Mouse (Mus musculus) hindbrain, embryonic 14.5 days (tissue): ENCODE measurements around the gene Lcn5. TPM values are rescaled to one million over a fixed set of nuclear protein-coding genes. Genes with fewer than 3 reads are reported as not detected.

Source experiments
- ATAC-seq: fragments of 200-750 bp; cut with Nextera tagmentation; 2 replicates; pipeline ENCODE4 v1.8.0; 2017; ENCODE audit warnings: moderate number of reproducible peaks, mild to moderate bottlenecking, moderate TSS enrichment, moderate library complexity; ENCODE audit not compliant: low FRiP score
- DNase-seq: peaks from one replicate; pipeline ENCODE4 v3.0.0-alpha.2; 2015; ENCODE audit warnings: low spot score
- H3K27ac ChIP-seq: fragments of 300-500 bp; sonication (generic); 2 replicates; pipeline ENCODE4 v1.5.1; 2014; ENCODE audit warnings: mild to moderate bottlenecking, moderate library complexity
- H3K27me3 ChIP-seq: fragments of 300-500 bp; sonication (generic); 2 replicates; pipeline ENCODE4 v1.6.1; 2014; ENCODE audit warnings: mild to moderate bottlenecking, low read length, mixed read lengths; ENCODE audit not compliant: control insufficient read depth, insufficient read depth
- H3K36me3 ChIP-seq: fragments of 300-500 bp; sonication (generic); replicated peaks from 2 replicates; pipeline ENCODE4 v1.6.1; 2014; ENCODE audit not compliant: control insufficient read depth, insufficient read depth
- H3K4me1 ChIP-seq: fragments of 300-500 bp; sonication (generic); replicated peaks from 2 replicates; pipeline ENCODE4 v1.6.1; 2014; ENCODE audit warnings: antibody characterized with exemption, low read length, mixed read lengths; ENCODE audit not compliant: control insufficient read depth, insufficient read depth
- H3K4me2 ChIP-seq: fragments of 300-500 bp; sonication (generic); replicated peaks from 2 replicates; pipeline ENCODE4 v1.6.1; 2014; ENCODE audit warnings: mild to moderate bottlenecking, moderate library complexity
- H3K4me3 ChIP-seq: fragments of 300-500 bp; sonication (generic); replicated peaks from 2 replicates; pipeline ENCODE4 v1.5.1; 2014; ENCODE audit warnings: mild to moderate bottlenecking, low read length
- H3K9ac ChIP-seq: fragments of 300-500 bp; sonication (generic); 2 replicates; pipeline ENCODE4 v1.6.1; 2014
- H3K9me3 ChIP-seq: fragments of 300-500 bp; sonication (generic); 2 replicates; pipeline ENCODE4 v1.6.1; 2016; ENCODE audit warnings: low read length; ENCODE audit not compliant: control insufficient read depth
- WGBS: fragments of 180-500 bp; shearing (Covaris S2); extraction: QIAGEN DNeasy Blood & Tissue Kit; methylation state at CpG from one replicate; pipeline ENCODE4 v1.1.7; 2014; 5-methylcytosine and 5-hydroxymethylcytosine counted together
- polyA plus RNA-seq: library from polyadenylated mRNA; unstranded; fragments of >200 nt; fragmentation: Nextera tagmentation; extraction: Ambion mirVana; gene quantifications from 2 replicates; pipeline ENCODE4 v1.2.1, GENCODE M21; 2014

The Lcn5 gene
- polyA plus RNA-seq, 1 experiment from 2014 or later = not detected

- H3K4me3 ChIP-seq = no peak overlapping the region
- H3K4me2 ChIP-seq = no peak overlapping the region
- no peak for ATAC-seq
- no peaks in the 10 kb centered on the region for H3K4me1 ChIP-seq
- no peaks in the 10 kb centered on the region for H3K36me3 ChIP-seq
- H3K27me3 ChIP-seq = no peaks in the 10 kb centered on the region
- no peak overlapping the region for H3K9ac ChIP-seq
- no peak overlapping the region for H3K27ac ChIP-seq
- DNase-seq = no peak
- WGBS = 31% methylated on average over 4 of the region's 4 CpGs
- H3K9me3 ChIP-seq = no peaks in the 10 kb centered on the region
Observed at GRCm38 (mm10) chr2:25628738-25629137, 29.0 kb upstream of the Lcn5 start.

GRCm38 (mm10) chr2:25633616-25634015 lies 24.1 kb upstream of the Lcn5 start:
- no peaks in the 10 kb centered on the region for H3K27me3 ChIP-seq
- no peak for ATAC-seq
- no peaks in the 10 kb centered on the region for H3K9me3 ChIP-seq
- H3K36me3 ChIP-seq = no peaks in the 10 kb centered on the region
- no peak overlapping the region for H3K27ac ChIP-seq
- H3K4me2 ChIP-seq = no peak overlapping the region
- 84% methylated on average over 3 of the region's 3 CpGs for WGBS
- no peaks in the 10 kb centered on the region for H3K4me1 ChIP-seq
- no peak for DNase-seq
- H3K9ac ChIP-seq = no peak overlapping the region
- H3K4me3 ChIP-seq = no peak overlapping the region

GRCm38 (mm10) chr2:25634046-25634445 lies 23.7 kb upstream of the Lcn5 start:
- ATAC-seq (no peak), DNase-seq (no peak)
- 50% methylated on average over 1 of the region's 1 CpGs for WGBS
- Histone ChIP-seq H3K27ac (no peak overlapping the region), H3K9me3 (no peaks in the 10 kb centered on the region), H3K9ac (no peak overlapping the region), H3K4me1 (no peaks in the 10 kb centered on the region), H3K27me3 (no peaks in the 10 kb centered on the region), H3K4me3 (no peak overlapping the region), H3K4me2 (no peak overlapping the region), H3K36me3 (no peaks in the 10 kb centered on the region)

GRCm38 (mm10) chr2:25639890-25640289 lies 17.9 kb upstream of the Lcn5 start:
- no peak overlapping the region for H3K4me3 ChIP-seq
- no peak overlapping the region for H3K27ac ChIP-seq
- ATAC-seq = no peak
- H3K9ac ChIP-seq = no peak overlapping the region
- no peaks in the 10 kb centered on the region for H3K4me1 ChIP-seq
- H3K27me3 ChIP-seq = no peaks in the 10 kb centered on the region
- WGBS = 25% methylated on average over 6 of the region's 6 CpGs
- H3K36me3 ChIP-seq = no peaks in the 10 kb centered on the region
- peak; percentile 66 for DNase-seq
- H3K9me3 ChIP-seq = no peaks in the 10 kb centered on the region
- H3K4me2 ChIP-seq = no peak overlapping the region

- H3K9ac ChIP-seq = no peak within 1 kb of the TSS
- no peak for ATAC-seq
- H3K4me2 ChIP-seq = no peak within 1 kb of the TSS
- 71% methylated on average over 2 of the region's 2 CpGs for WGBS
- no peak within 1 kb of the TSS for H3K4me3 ChIP-seq
- H3K27ac ChIP-seq = no peak within 1 kb of the TSS
- no peak for DNase-seq
- H3K9me3 ChIP-seq = no peaks in the 10 kb centered on the region
- no peaks in the 10 kb centered on the region for H3K4me1 ChIP-seq
- H3K27me3 ChIP-seq = no peaks in the 10 kb centered on the region
- no peaks in the 10 kb centered on the region for H3K36me3 ChIP-seq
Observed at GRCm38 (mm10) chr2:25652902-25653301, 4.8 kb upstream of the Lcn5 start, which contains the start of gene Lcn8. Gene Lcn8, plus strand, starts transcription at chr2:25653120.

- no peak overlapping the region for H3K4me2 ChIP-seq
- 71% methylated on average over 1 of the region's 1 CpGs for WGBS
- H3K36me3 ChIP-seq = no peaks in the 10 kb centered on the region
- H3K27ac ChIP-seq = no peak overlapping the region
- H3K9me3 ChIP-seq = no peaks in the 10 kb centered on the region
- H3K27me3 ChIP-seq = no peaks in the 10 kb centered on the region
- DNase-seq (no peak), ATAC-seq (no peak)
- no peak overlapping the region for H3K9ac ChIP-seq
- no peak overlapping the region for H3K4me3 ChIP-seq
- no peaks in the 10 kb centered on the region for H3K4me1 ChIP-seq
Observed at GRCm38 (mm10) chr2:25654502-25654901, 3.2 kb upstream of the Lcn5 start.

- no peak overlapping the region for H3K4me2 ChIP-seq
- no peaks in the 10 kb centered on the region for H3K36me3 ChIP-seq
- H3K4me1 ChIP-seq = no peaks in the 10 kb centered on the region
- H3K27me3 ChIP-seq = no peaks in the 10 kb centered on the region
- WGBS = 87% methylated on average over 4 of the region's 4 CpGs
- no peaks in the 10 kb centered on the region for H3K9me3 ChIP-seq
- H3K4me3 ChIP-seq = no peak overlapping the region
- H3K9ac ChIP-seq = no peak overlapping the region
- no peak for DNase-seq
- ATAC-seq = no peak
- no peak overlapping the region for H3K27ac ChIP-seq
Observed at GRCm38 (mm10) chr2:25656691-25657090, 1.1 kb upstream of the Lcn5 start.

- no peaks in the 10 kb centered on the region for H3K27me3 ChIP-seq
- H3K4me1 ChIP-seq = no peaks in the 10 kb centered on the region
- 89% methylated on average over 4 of the region's 4 CpGs for WGBS
- H3K4me3 ChIP-seq = no peak overlapping the region
- DNase-seq = no peak
- H3K4me2 ChIP-seq = no peak overlapping the region
- no peak overlapping the region for H3K27ac ChIP-seq
- no peaks in the 10 kb centered on the region for H3K9me3 ChIP-seq
- no peak overlapping the region for H3K9ac ChIP-seq
- H3K36me3 ChIP-seq = no peaks in the 10 kb centered on the region
- no peak for ATAC-seq
Observed at GRCm38 (mm10) chr2:25657246-25657645, 506 bp upstream of the Lcn5 start.

GRCm38 (mm10) chr2:25660279-25660678 lies 2.5 kb downstream of the Lcn5 start:
- Histone ChIP-seq H3K4me3 (no peak overlapping the region), H3K9me3 (no peaks in the 10 kb centered on the region), H3K4me1 (no peaks in the 10 kb centered on the region), H3K27ac (no peak overlapping the region), H3K9ac (no peak overlapping the region), H3K27me3 (no peaks in the 10 kb centered on the region), H3K4me2 (no peak overlapping the region), H3K36me3 (no peaks in the 10 kb centered on the region)
- DNase-seq (no peak), ATAC-seq (no peak)
- WGBS = 91% methylated on average over 8 of the region's 8 CpGs

- DNase-seq (no peak), ATAC-seq (no peak)
- no peak overlapping the region for H3K27ac ChIP-seq
- no peak overlapping the region for H3K4me2 ChIP-seq
- H3K4me3 ChIP-seq = no peak overlapping the region
- H3K9me3 ChIP-seq = no peaks in the 10 kb centered on the region
- H3K36me3 ChIP-seq = no peaks in the 10 kb centered on the region
- H3K27me3 ChIP-seq = no peaks in the 10 kb centered on the region
- 82% methylated on average over 6 of the region's 6 CpGs for WGBS
- no peak overlapping the region for H3K9ac ChIP-seq
- no peaks in the 10 kb centered on the region for H3K4me1 ChIP-seq
Observed at GRCm38 (mm10) chr2:25661245-25661970, 3.7 kb downstream of the Lcn5 start.
